Mouse (Mus musculus): ENCODE results near the gene Trim8.

GRCm38 (mm10) chr19:46537357-46537756 is 35.9 kb downstream of the Trim8 start:
- TF ChIP-seq POLR2A (IDR thresholded peaks at IDR 0.05; ENCODE audit: insufficient read depth, low read depth, low read length) (no peak), CTCF (IDR thresholded peaks at IDR 0.05; ENCODE audit: insufficient read depth, low read depth, low read length) (no peak)
